In the genomic region with DNA sequence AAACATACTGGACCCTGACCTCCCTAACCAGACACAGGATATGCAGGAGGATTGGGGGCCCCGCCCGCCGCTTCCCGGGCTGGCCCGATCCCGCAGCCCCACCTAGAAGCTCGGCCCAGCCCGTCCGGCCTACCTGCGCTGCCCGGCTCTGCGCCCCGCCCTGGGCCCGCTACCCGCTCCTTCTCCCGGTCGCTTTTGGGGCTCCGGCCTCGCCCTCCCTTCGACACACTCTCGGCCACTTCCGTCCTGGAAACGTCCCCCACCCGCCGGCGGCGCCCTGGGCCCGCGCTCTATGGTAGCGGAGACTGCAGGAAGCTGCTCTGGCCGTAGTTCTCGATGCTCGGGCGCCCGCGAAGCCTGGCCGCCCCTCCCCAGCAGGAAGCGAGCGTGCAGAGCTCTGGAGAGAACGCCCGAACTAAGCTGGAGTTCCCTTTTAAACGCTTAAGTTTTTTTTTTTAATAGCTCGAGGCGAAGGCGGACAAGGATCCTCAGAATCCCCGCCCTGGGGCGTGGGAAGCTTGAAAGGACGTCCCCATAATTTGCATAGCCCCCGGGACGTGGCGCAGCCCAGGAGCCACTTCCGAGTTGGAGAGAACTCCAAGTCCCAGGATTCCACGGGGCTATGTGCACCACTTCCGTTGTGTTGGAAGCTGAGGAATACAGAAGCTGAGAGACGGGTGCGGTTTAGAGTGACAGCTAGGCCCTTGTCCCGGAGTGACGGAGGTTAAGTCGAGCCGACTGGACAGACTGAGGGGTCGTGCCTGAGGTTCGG, we compare ENCODE assay signal across 8 mouse cellular contexts. TPM values are rescaled to one million over a fixed set of nuclear protein-coding genes. Genes with fewer than 3 reads are reported as not detected.
DNase-seq lines count a peak whose midpoint lies in the region; ATAC-seq and TF ChIP-seq lines count a peak whose summit lies in the region.

Gene Creb3, plus strand, starts transcription at position 336 of the 772 bp plus-strand sequence.
Gene Tln1, minus strand, starts transcription at position 695 of the 772 bp plus-strand sequence.

- ATAC-seq in G1E (ENCODE audit: extremely low read depth, insufficient number of reproducible peaks, low FRiP score, poor library complexity, severe bottlenecking), result peak; percentile 79
- ATAC-seq in forebrain, embryonic 16.5 days, result peak; percentile 97
- peak; percentile 90 for ATAC-seq in lung, embryonic 14.5 days (ENCODE audit: insufficient read depth)

- peak; percentile 88 for DNase-seq in G1E (ENCODE audit: low spot score)
- peak; percentile 93 to 97 for DNase-seq in cerebellum, adult 18-20 months
- DNase-seq in heart, postnatal 36 days, result peak; percentile 91 to 95
- peak; percentile 94 to 97 for DNase-seq in layer of hippocampus, adult 2 months (ENCODE audit: low spot score in 2 of 2)
- peak; percentile 98 for DNase-seq in lung, embryonic 14.5 days
- peak; percentile 92 for DNase-seq in thymus, adult 2 months

- H3K9me3 ChIP-seq in G1E (replicated peaks), result no peaks in the 10 kb centered on the region
- no peaks in the 10 kb centered on the region for H3K9me3 ChIP-seq in forebrain, embryonic 16.5 days (ENCODE audit: control insufficient read depth, low read length)
- no peaks in the 10 kb centered on the region for H3K9me3 ChIP-seq in lung, embryonic 14.5 days (ENCODE audit: low read depth, low read length)

- peak within 1 kb of the TSS; percentile 95 for H3K27ac ChIP-seq in forebrain, embryonic 16.5 days (ENCODE audit: low read length)
- peak within 1 kb of the TSS; percentile 97 for H3K27ac ChIP-seq in layer of hippocampus, adult 2 months
- peak within 1 kb of the TSS; percentile 100 for H3K27ac ChIP-seq in lung, embryonic 14.5 days (ENCODE audit: low read depth)
- H3K27ac ChIP-seq in olfactory bulb, adult 2 months (ENCODE audit: insufficient read depth, low read depth, low read length), result peak within 1 kb of the TSS; percentile 79
- peak within 1 kb of the TSS; percentile 91 for H3K27ac ChIP-seq in thymus, adult 2 months (ENCODE audit: control insufficient read depth, insufficient read depth, low read length)

- H3K9ac ChIP-seq in forebrain, embryonic 16.5 days (replicated peaks; ENCODE audit: low read depth, low read length), result peak within 1 kb of the TSS; percentile 97
- H3K9ac ChIP-seq in lung, embryonic 14.5 days, result peak within 1 kb of the TSS; percentile 96

- peaks cover 63% of the 10 kb centered on the region for H3K4me1 ChIP-seq in G1E (ENCODE audit: insufficient read depth, low read depth, low read length)
- peaks cover 39% of the 10 kb centered on the region for H3K4me1 ChIP-seq in forebrain, embryonic 16.5 days (replicated peaks; ENCODE audit: control insufficient read depth, insufficient read depth, low read length)
- H3K4me1 ChIP-seq in lung, embryonic 14.5 days (ENCODE audit: insufficient read depth), result peaks cover 35% of the 10 kb centered on the region
- H3K4me1 ChIP-seq in olfactory bulb, adult 2 months (ENCODE audit: control insufficient read depth, insufficient read depth, low read length), result peaks cover 33% of the 10 kb centered on the region
- peaks cover 38% of the 10 kb centered on the region for H3K4me1 ChIP-seq in thymus, adult 2 months (replicated peaks; ENCODE audit: control insufficient read depth, insufficient read depth, low read length)

- under 1% methylated on average over 62 of the region's 62 CpGs for WGBS in forebrain, embryonic 16.5 days
- WGBS in lung, embryonic 14.5 days, result under 1% methylated on average over 62 of the region's 62 CpGs
- WGBS in olfactory bulb, adult 2 months, result under 1% methylated on average over 62 of the region's 62 CpGs
- WGBS in thymus, adult 2 months, result 1% methylated on average over 62 of the region's 62 CpGs

- no peaks in the 10 kb centered on the region for H3K27me3 ChIP-seq in G1E (ENCODE audit: insufficient read depth, low read length)
- no peaks in the 10 kb centered on the region for H3K27me3 ChIP-seq in forebrain, embryonic 16.5 days (replicated peaks; ENCODE audit: control insufficient read depth, insufficient read depth, low read length)
- no peaks in the 10 kb centered on the region for H3K27me3 ChIP-seq in lung, embryonic 14.5 days (ENCODE audit: insufficient read depth, low read length)
- H3K27me3 ChIP-seq in thymus, adult 2 months (ENCODE audit: control insufficient read depth, insufficient read depth, low read length), result no peaks in the 10 kb centered on the region

- peak within 1 kb of the TSS; percentile 82 for H3K4me3 ChIP-seq in G1E (ENCODE audit: low read depth, low read length)
- peak within 1 kb of the TSS; percentile 72 for H3K4me3 ChIP-seq in forebrain, embryonic 16.5 days (replicated peaks; ENCODE audit: low read length)
- peak within 1 kb of the TSS; percentile 96 for H3K4me3 ChIP-seq in layer of hippocampus, adult 2 months
- peak within 1 kb of the TSS; percentile 85 for H3K4me3 ChIP-seq in lung, embryonic 14.5 days (ENCODE audit: low read depth, low read length)
- H3K4me3 ChIP-seq in olfactory bulb, adult 2 months (ENCODE audit: insufficient read depth, low read depth, low read length), result peak within 1 kb of the TSS; percentile 89
- peak within 1 kb of the TSS; percentile 98 for H3K4me3 ChIP-seq in thymus, adult 2 months (ENCODE audit: control insufficient read depth, insufficient read depth, low read length)

- peak; percentile 60 for TF ChIP-seq POLR2A in olfactory bulb, adult 2 months (IDR thresholded peaks at IDR 0.05; ENCODE audit: insufficient read depth, low read depth, low read length)
- TF ChIP-seq POLR2A in thymus, adult 2 months (IDR thresholded peaks at IDR 0.05; ENCODE audit: control insufficient read depth, extremely low read depth, insufficient read depth, low read length, poor library complexity), result peak; percentile 66; the same call in 1 of the 2 replicates

- no peak for TF ChIP-seq CTCF in G1E (IDR thresholded peaks at IDR 0.05; ENCODE audit: low read depth, low read length)
- peak; percentile 20; the same call in 1 of the 2 replicates for TF ChIP-seq CTCF in layer of hippocampus, adult 2 months (conservative IDR thresholded peaks at IDR 0.05)
- TF ChIP-seq CTCF in lung, embryonic 14.5 days (IDR thresholded peaks at IDR 0.05; ENCODE audit: low read depth), result 0 out of 2 replicates have a peak, but pooled peaks have one; percentile 2
- no peak; the same call in 1 of the 2 replicates for TF ChIP-seq CTCF in olfactory bulb, adult 2 months (IDR thresholded peaks at IDR 0.05; ENCODE audit: insufficient read depth, low read depth, low read length)
- no peak for TF ChIP-seq CTCF in thymus, adult 2 months (IDR thresholded peaks at IDR 0.05; ENCODE audit: borderline replicate concordance, control insufficient read depth, extremely low read depth, insufficient read depth, low read length, poor library complexity)

- peaks cover 68% of the 10 kb centered on the region for H3K36me3 ChIP-seq in G1E (replicated peaks)
- peaks cover 25% of the 10 kb centered on the region for H3K36me3 ChIP-seq in forebrain, embryonic 16.5 days (ENCODE audit: control insufficient read depth, insufficient read depth)
- peaks cover 27% of the 10 kb centered on the region for H3K36me3 ChIP-seq in lung, embryonic 14.5 days (ENCODE audit: insufficient read depth)
- H3K36me3 ChIP-seq in thymus, adult 2 months (ENCODE audit: control insufficient read depth, insufficient read depth, low read length), result peaks cover 20% of the 10 kb centered on the region

- intact Hi-C loops in heart, postnatal 36 days (cut with DNase I), result loop anchor here (1.0 to 5.0 kb wide), 5 partner anchors 16 to 515 kb away; partner anchors contain the start of genes Ccdc107, Fam214b, Gba2 and Rgp1

- peak within 1 kb of the TSS; percentile 95 for H3K4me2 ChIP-seq in forebrain, embryonic 16.5 days (ENCODE audit: low read length)
- peak within 1 kb of the TSS; percentile 92 for H3K4me2 ChIP-seq in lung, embryonic 14.5 days

RNA-seq across cellular contexts. Expression of gene Creb3, which starts in this region (rescaled TPM):
- total RNA-seq in G1E (2014; fragmentation: Nextera tagmentation) (9.4 and 9.8 TPM in 2 replicates), G1E (2017) (60.0 and 61.0 TPM in 2 replicates)
- polyA plus RNA-seq in G1E (2012), result 1.6 and 1.9 TPM in 2 replicates
- 83.5 and 91.1 TPM in 2 replicates for polyA plus RNA-seq in forebrain, embryonic 16.5 days (2015; fragmentation: Nextera tagmentation; extraction: Ambion mirVana)
- 10 to 100 TPM; 40.4 to 47.6 TPM for total RNA-seq in heart, postnatal 36 days (2021)
- 10 to 100 TPM; 70.3 to 75.1 TPM for total RNA-seq in layer of hippocampus, adult 2 months (2021)
- 47.2 and 52.8 TPM in 2 replicates for polyA plus RNA-seq in lung, embryonic 14.5 days (2014; fragmentation: Nextera tagmentation; extraction: Ambion mirVana)
- not detected in 2 replicates for polyA plus RNA-seq in olfactory bulb, adult 2 months (2012; ENCODE audit: insufficient read depth, insufficient read length, low replicate concordance, missing spikeins)
- polyA plus RNA-seq in thymus, adult 2 months (2012; rRNA removed), result 64.6 and 80.2 TPM in 2 replicates

RNA-seq across cellular contexts. Expression of gene Tln1, which starts in this region (rescaled TPM):
- total RNA-seq in G1E (2014; fragmentation: Nextera tagmentation), result 166 and 262 TPM in 2 replicates
- total RNA-seq in G1E (2017), result 127 and 167 TPM in 2 replicates
- 138 and 163 TPM in 2 replicates for polyA plus RNA-seq in G1E (2012)
- polyA plus RNA-seq in forebrain, embryonic 16.5 days (2015; fragmentation: Nextera tagmentation; extraction: Ambion mirVana), result 49.5 and 54.6 TPM in 2 replicates
- total RNA-seq in heart, postnatal 36 days (2021), result 100 to 1,000 TPM; 106 to 118 TPM
- 10 to 100 TPM; 36.4 to 42.9 TPM for total RNA-seq in layer of hippocampus, adult 2 months (2021)
- polyA plus RNA-seq in lung, embryonic 14.5 days (2014; fragmentation: Nextera tagmentation; extraction: Ambion mirVana), result 84.9 and 93.8 TPM in 2 replicates
- 147 TPM in 1 of 2 replicates, not detected in the other for polyA plus RNA-seq in olfactory bulb, adult 2 months (2012; ENCODE audit: insufficient read depth, insufficient read length, low replicate concordance, missing spikeins)
- polyA plus RNA-seq in thymus, adult 2 months (2012; rRNA removed), result 225 and 254 TPM in 2 replicates

Comparison
In these comparisons a context has a peak if more than half of its experiments do, and no peak if none do; other contexts are left out.
1. Peak in every context shown above with its lines: DNase-seq, ATAC-seq, H3K4me3 ChIP-seq and H3K27ac ChIP-seq.
2. RNA of gene Creb3 (polyA plus RNA-seq): 83.5 to 91.1 TPM in forebrain, embryonic 16.5 days, 64.6 to 80.2 TPM in thymus, adult 2 months and 47.2 to 52.8 TPM in lung, embryonic 14.5 days; 1.6 to 1.9 TPM in G1E and not detected in olfactory bulb, adult 2 months; every median in the first group is over 10 times any median in the second.
3. CTCF ChIP-seq: peak in layer of hippocampus, adult 2 months (single experiment) and lung, embryonic 14.5 days (single experiment); none in G1E (single experiment), olfactory bulb, adult 2 months (single experiment) and thymus, adult 2 months (single experiment).